Mouse (Mus musculus) A20 (cell line): Measurements from ENCODE around the gene D130052B06Rik.

Experiments
- DNase-seq: peaks from one replicate; pipeline ENCODE4 v3.0.0-alpha.2; 2011; ENCODE audit warnings: low read depth, low spot score

Gene D130052B06Rik

DNA sequence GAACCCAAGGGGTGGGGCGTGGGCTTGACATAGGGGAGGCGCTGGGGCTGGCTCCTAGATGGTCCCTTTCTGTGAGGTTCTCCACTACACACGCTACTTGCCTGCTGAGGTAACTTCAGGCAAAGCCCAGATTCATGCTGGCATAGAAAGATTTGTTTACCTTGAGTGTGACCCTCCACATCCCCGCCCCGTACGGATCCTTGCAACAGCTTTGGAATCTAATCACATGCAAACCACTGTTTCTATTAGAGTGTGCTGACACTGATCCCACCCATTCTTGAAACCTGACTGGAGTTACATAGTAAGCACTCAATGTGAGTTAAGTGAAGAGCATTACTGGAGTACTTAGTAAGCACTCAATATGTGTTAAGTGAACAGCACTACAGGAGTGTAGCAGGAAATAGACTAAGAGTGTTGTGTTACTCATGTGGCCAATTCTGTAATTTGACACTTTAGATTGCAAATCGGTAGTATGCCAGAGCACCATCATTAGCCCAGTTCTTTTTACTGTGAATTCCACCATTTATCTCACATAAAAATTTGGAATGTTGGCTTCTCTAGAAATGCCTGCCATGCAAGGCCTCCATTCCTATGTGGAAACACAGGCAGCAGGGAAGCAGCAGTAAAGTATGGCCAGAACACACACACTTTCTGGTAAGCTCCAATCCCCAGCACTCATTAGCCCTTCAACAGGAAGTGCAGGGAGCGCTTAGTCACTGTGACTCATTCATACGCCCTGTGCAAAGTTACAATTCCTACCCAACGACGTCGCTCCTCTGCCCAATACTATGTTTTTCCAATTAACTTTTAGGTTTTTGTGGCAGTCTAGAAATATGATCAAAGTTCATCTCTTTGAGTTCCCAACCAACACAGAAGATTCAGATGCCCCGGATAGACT is 61.2 kb downstream of the D130052B06Rik start:
- no peak for DNase-seq

GRCm38 (mm10) chr11:33663599-33663998 is 64.5 kb downstream of the D130052B06Rik start:
- DNase-seq: no peak

DNA sequence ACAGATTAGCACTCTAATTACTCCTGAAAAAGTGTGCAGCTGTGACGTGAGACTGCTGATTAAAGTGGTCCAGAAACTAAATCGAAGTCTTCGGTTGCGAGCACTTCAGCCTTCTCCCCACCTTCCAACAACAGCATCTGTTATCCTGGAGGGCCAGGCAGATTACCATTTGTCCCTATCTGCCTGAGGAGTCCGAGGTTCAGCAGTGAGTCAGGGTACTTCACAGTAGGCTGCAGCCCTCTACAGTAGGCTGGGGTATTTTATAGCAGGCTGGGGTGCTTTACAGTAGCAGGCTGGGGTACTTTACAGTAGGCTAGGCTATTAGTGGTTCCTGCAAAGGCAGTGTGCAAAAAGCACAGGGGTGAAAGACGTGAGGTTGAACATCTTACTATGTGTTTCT is 69.3 kb downstream of the D130052B06Rik start:
- DNase-seq: no peak

GRCm38 (mm10) chr11:33670105-33670965 is 71.2 kb downstream of the D130052B06Rik start:
- DNase-seq: no peak
